Mouse (Mus musculus) embryonic fibroblast, embryonic 13.5 days (primary cell): ENCODE measurements at regions not wholly inside any gene's neighbourhood (a gene's known extent, or its start where the extent isn't known, plus 50 kb on each side); places are given as distances from the start of the nearest gene placed in this dataset.

ENCODE experiments used
- CTCF ChIP-seq: IDR thresholded peaks from 2 replicates; pipeline ENCODE4 v1.5.1; 2011; ENCODE audit warnings: mild to moderate bottlenecking, control low read depth, low read length, moderate library complexity, borderline replicate concordance; ENCODE audit not compliant: insufficient read depth
- POLR2A ChIP-seq: IDR thresholded peaks from 2 replicates; pipeline ENCODE4 v1.6.1; 2011; ENCODE audit warnings: low read depth, mild to moderate bottlenecking, control low read depth, low read length, moderate library complexity

DNA sequence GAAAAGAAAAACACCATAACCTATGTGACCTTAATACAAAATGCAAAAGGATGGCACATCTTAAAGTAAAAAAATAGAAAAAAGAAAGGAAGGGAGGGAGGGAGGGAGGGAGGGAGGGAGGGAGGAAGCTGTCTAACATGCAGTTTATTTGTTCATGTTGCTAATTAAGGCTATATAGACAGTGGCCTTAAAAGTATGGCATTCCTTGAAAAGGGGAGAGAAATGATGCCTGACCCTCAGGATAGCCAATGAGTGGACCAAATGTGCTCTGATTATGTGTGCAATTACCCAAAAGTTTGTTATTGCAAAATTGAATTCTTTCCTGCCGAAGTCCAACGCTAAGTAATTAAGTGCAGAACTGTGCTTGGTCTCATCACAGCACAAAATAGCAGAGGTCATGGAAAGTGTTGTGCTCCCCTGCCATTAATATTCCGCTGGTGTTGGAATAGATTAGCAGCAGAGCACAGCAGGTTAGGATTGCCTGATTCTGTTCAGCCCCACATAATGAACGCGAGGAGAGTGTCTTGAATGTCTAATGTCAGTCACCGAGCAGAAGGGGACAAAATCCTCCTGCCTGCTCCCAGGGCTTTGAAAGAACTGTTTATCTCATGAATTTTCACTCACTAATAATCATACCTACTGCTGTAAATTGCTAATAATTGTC is 531.7 kb upstream of the Mctp2 start:
- TF ChIP-seq POLR2A (no peak), CTCF (no peak)
